Mouse (Mus musculus) fibroblast of lung, adult 2 months (primary cell): ENCODE measurements around the gene Tmtc1.
A peak's percentile ranks its signal among the peaks of the same experiment; 100 is the strongest.

ENCODE experiments used
- DNase-seq: peaks from one replicate; pipeline ENCODE4 v3.0.0-alpha.2; 2011; ENCODE audit warnings: low read depth

Tmtc1 gene

GRCm38 (mm10) chr6:148371223-148371622, 73.0 kb downstream of the Tmtc1 start:
- no peak for DNase-seq

- DNase-seq, result no peak
Measured at GRCm38 (mm10) chr6:148367094-148367539, 77.1 kb downstream of the Tmtc1 start.

- DNase-seq, result no peak
Measured at GRCm38 (mm10) chr6:148366629-148367028, 77.6 kb downstream of the Tmtc1 start.

- DNase-seq, result no peak
Measured at GRCm38 (mm10) chr6:148363162-148363561, 81.0 kb downstream of the Tmtc1 start.

- DNase-seq, result no peak
Measured at GRCm38 (mm10) chr6:148362475-148362874, 81.7 kb downstream of the Tmtc1 start.

- DNase-seq, result no peak
Measured at GRCm38 (mm10) chr6:148359348-148359905, 84.8 kb downstream of the Tmtc1 start.

GRCm38 (mm10) chr6:148358580-148359246, 85.5 kb downstream of the Tmtc1 start:
- DNase-seq, result no peak

- DNase-seq, result no peak
Measured at GRCm38 (mm10) chr6:148356141-148356540, 88.0 kb downstream of the Tmtc1 start.

GRCm38 (mm10) chr6:148354509-148355474, 89.4 kb downstream of the Tmtc1 start:
- no peak for DNase-seq

- DNase-seq, result no peak
Measured at GRCm38 (mm10) chr6:148354151-148354508, 90.1 kb downstream of the Tmtc1 start.

GRCm38 (mm10) chr6:148345001-148345400, 99.2 kb downstream of the Tmtc1 start:
- DNase-seq, result no peak

GRCm38 (mm10) chr6:148342191-148342590, 102.0 kb downstream of the Tmtc1 start:
- no peak for DNase-seq

- DNase-seq, result no peak
Measured at GRCm38 (mm10) chr6:148341765-148342164, 102.4 kb downstream of the Tmtc1 start.

- no peak for DNase-seq
Measured at GRCm38 (mm10) chr6:148338326-148338957, 105.7 kb downstream of the Tmtc1 start.

GRCm38 (mm10) chr6:148336290-148336955, 107.8 kb downstream of the Tmtc1 start:
- DNase-seq, result no peak

- peak; percentile 63 for DNase-seq
Measured at GRCm38 (mm10) chr6:148331916-148332315, 112.3 kb downstream of the Tmtc1 start.

- DNase-seq, result no peak
Measured at GRCm38 (mm10) chr6:148329976-148330375, 114.2 kb downstream of the Tmtc1 start.

- no peak for DNase-seq
Measured at GRCm38 (mm10) chr6:148328928-148329327, 115.3 kb downstream of the Tmtc1 start.

GRCm38 (mm10) chr6:148328130-148328529, 116.1 kb downstream of the Tmtc1 start:
- no peak for DNase-seq

- DNase-seq, result no peak
Measured at GRCm38 (mm10) chr6:148318736-148319135, 125.5 kb downstream of the Tmtc1 start.

- DNase-seq, result no peak
Measured at GRCm38 (mm10) chr6:148315571-148316080, 128.6 kb downstream of the Tmtc1 start.
